26 mouse cellular contexts compared by ENCODE assay signal in the genomic region with DNA sequence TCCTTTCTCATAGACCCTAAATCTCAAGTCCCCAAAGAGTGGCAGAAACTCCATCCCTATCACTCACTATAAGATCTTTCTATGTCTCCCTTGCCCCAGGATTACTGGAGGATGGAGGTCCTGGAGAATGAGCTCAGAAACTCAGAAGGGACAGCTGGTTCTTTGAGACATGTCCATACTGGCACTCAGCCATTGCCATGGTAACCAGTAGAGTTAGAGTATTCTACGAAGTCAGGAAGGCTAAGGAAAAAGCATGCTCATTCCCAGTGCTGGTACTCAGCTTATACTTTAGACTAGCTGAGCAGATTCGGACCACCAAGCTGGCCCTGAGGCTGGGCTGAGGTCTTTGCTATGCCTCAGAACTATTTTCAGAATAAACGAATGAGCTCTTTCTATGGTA. TPM values are rescaled to one million over a fixed set of nuclear protein-coding genes. Genes with fewer than 3 reads are reported as not detected.
DNase-seq lines count a peak whose midpoint lies in the region; ATAC-seq and TF ChIP-seq lines count a peak whose summit lies in the region.
"Had no signal": no experiment of that assay in that cellular context is flagged by ENCODE, and none has a peak within 500 bp of the region (broad histone marks: within the 10 kb centered on the region; RNA-seq: fewer than 3 reads in every experiment).

No protein-coding gene starts in this region.

- no peak for TF ChIP-seq EP300 in lung, postnatal 0 days (IDR thresholded peaks at IDR 0.05)

- no peak for TF ChIP-seq CTCF in forebrain, postnatal 0 days (IDR thresholded peaks at IDR 0.05; ENCODE audit: low read depth)
- TF ChIP-seq CTCF in lung, postnatal 0 days (IDR thresholded peaks at IDR 0.05), result no peak

- H3K4me1 ChIP-seq in forebrain, postnatal 0 days (ENCODE audit: insufficient read depth), result peaks cover 10% of the 10 kb centered on the region
- peaks cover 24% of the 10 kb centered on the region for H3K4me1 ChIP-seq in forebrain, embryonic 15.5 days
- no peaks in the 10 kb centered on the region; the same call in 1 of the 2 replicates for H3K4me1 ChIP-seq in lung, postnatal 0 days (ENCODE audit: insufficient read depth, low read depth, low read length)
- H3K4me1 ChIP-seq in midbrain, embryonic 15.5 days, result peaks cover 7% of the 10 kb centered on the region; the same call in 1 of the 2 replicates
- H3K4me1 ChIP-seq: liver, embryonic 15.5 days had no signal

- no peaks in the 10 kb centered on the region for H3K36me3 ChIP-seq in forebrain, postnatal 0 days (ENCODE audit: insufficient read depth)
- H3K36me3 ChIP-seq in forebrain, embryonic 15.5 days, result no peaks in the 10 kb centered on the region
- no peaks in the 10 kb centered on the region for H3K36me3 ChIP-seq in lung, postnatal 0 days (ENCODE audit: insufficient read depth, low read length)
- H3K36me3 ChIP-seq in midbrain, embryonic 15.5 days (replicated peaks), result no peaks in the 10 kb centered on the region
- H3K36me3 ChIP-seq: embryonic facial prominence, embryonic 15.5 days; hindbrain, embryonic 12.5 days; limb, embryonic 10.5 days; liver, embryonic 15.5 days; neural tube, embryonic 13.5 days had no signal

- 74% methylated on average over 3 of the region's 3 CpGs for WGBS in forebrain, postnatal 0 days
- 79% methylated on average over 3 of the region's 3 CpGs for WGBS in forebrain, embryonic 15.5 days
- 56% methylated on average over 3 of the region's 3 CpGs for WGBS in lung, postnatal 0 days
- 73% methylated on average over 3 of the region's 3 CpGs for WGBS in midbrain, embryonic 15.5 days

- ATAC-seq in forebrain, postnatal 0 days, result peak; percentile 54
- no peak for ATAC-seq in forebrain, embryonic 15.5 days (replicated peaks)
- no peak for ATAC-seq in lung, postnatal 0 days
- ATAC-seq in midbrain, embryonic 15.5 days (replicated peaks), result no peak
- ATAC-seq: inflammation-experienced regulatory T-cells, adult 6 months; midbrain, embryonic 16.5 days had no signal

- H3K27ac ChIP-seq in forebrain, postnatal 0 days (ENCODE audit: low read depth, low read length), result no peak overlapping the region
- H3K27ac ChIP-seq in forebrain, embryonic 15.5 days (replicated peaks), result no peak overlapping the region
- no peak overlapping the region for H3K27ac ChIP-seq in lung, postnatal 0 days (ENCODE audit: low read length)
- H3K27ac ChIP-seq in midbrain, embryonic 15.5 days, result no peak overlapping the region
- H3K27ac ChIP-seq: embryonic facial prominence, embryonic 15.5 days; gastrocnemius, adult 2 months; hindbrain, embryonic 12.5 days; kidney, postnatal 0 days; liver, embryonic 15.5 days; macrophage; neural tube, embryonic 13.5 days had no signal

- H3K9ac ChIP-seq in forebrain, postnatal 0 days, result no peak overlapping the region
- no peak overlapping the region for H3K9ac ChIP-seq in forebrain, embryonic 15.5 days (replicated peaks)
- no peak overlapping the region for H3K9ac ChIP-seq in lung, postnatal 0 days (replicated peaks; ENCODE audit: low read depth)
- no peak overlapping the region for H3K9ac ChIP-seq in midbrain, embryonic 15.5 days
- H3K9ac ChIP-seq: embryonic facial prominence, embryonic 15.5 days; hindbrain, embryonic 12.5 days; liver, embryonic 15.5 days; neural tube, embryonic 13.5 days had no signal

- no peak overlapping the region for H3K4me3 ChIP-seq in forebrain, postnatal 0 days (ENCODE audit: low read depth, low read length)
- H3K4me3 ChIP-seq in forebrain, embryonic 15.5 days, result no peak overlapping the region
- no peak overlapping the region for H3K4me3 ChIP-seq in lung, postnatal 0 days (ENCODE audit: low read depth, low read length)
- no peak overlapping the region for H3K4me3 ChIP-seq in midbrain, embryonic 15.5 days
- H3K4me3 ChIP-seq: embryonic facial prominence, embryonic 15.5 days; gastrocnemius, adult 2 months; hindbrain, embryonic 12.5 days; limb, embryonic 10.5 days; liver, embryonic 15.5 days; myocyte; neural tube, embryonic 13.5 days had no signal

- H3K4me2 ChIP-seq in forebrain, postnatal 0 days (ENCODE audit: low read depth), result no peak overlapping the region
- no peak overlapping the region for H3K4me2 ChIP-seq in forebrain, embryonic 15.5 days (replicated peaks)
- H3K4me2 ChIP-seq in lung, postnatal 0 days (replicated peaks; ENCODE audit: low read depth, low read length), result no peak overlapping the region
- no peak overlapping the region for H3K4me2 ChIP-seq in midbrain, embryonic 15.5 days
- H3K4me2 ChIP-seq: embryonic facial prominence, embryonic 15.5 days; hindbrain, embryonic 12.5 days; liver, embryonic 15.5 days; neural tube, embryonic 13.5 days had no signal

- no peaks in the 10 kb centered on the region for H3K9me3 ChIP-seq in forebrain, postnatal 0 days (ENCODE audit: low read length)
- no peaks in the 10 kb centered on the region for H3K9me3 ChIP-seq in forebrain, embryonic 15.5 days
- no peaks in the 10 kb centered on the region for H3K9me3 ChIP-seq in lung, postnatal 0 days (ENCODE audit: low read length)
- H3K9me3 ChIP-seq in midbrain, embryonic 15.5 days, result no peaks in the 10 kb centered on the region
- H3K9me3 ChIP-seq: embryonic facial prominence, embryonic 15.5 days; hindbrain, embryonic 12.5 days; limb, embryonic 10.5 days; liver, embryonic 15.5 days; neural tube, embryonic 13.5 days had no signal

- H3K27me3 ChIP-seq in forebrain, postnatal 0 days (ENCODE audit: insufficient read depth, low read length), result no peaks in the 10 kb centered on the region
- no peaks in the 10 kb centered on the region for H3K27me3 ChIP-seq in forebrain, embryonic 15.5 days
- H3K27me3 ChIP-seq in lung, postnatal 0 days (replicated peaks; ENCODE audit: insufficient read depth, low read length), result no peaks in the 10 kb centered on the region
- no peaks in the 10 kb centered on the region for H3K27me3 ChIP-seq in midbrain, embryonic 15.5 days (replicated peaks)
- H3K27me3 ChIP-seq: embryonic facial prominence, embryonic 15.5 days; hindbrain, embryonic 12.5 days; liver, embryonic 15.5 days; neural tube, embryonic 13.5 days had no signal

- DNase-seq in forebrain, postnatal 0 days, result peak; percentile 38
- peak; percentile 40 for DNase-seq in kidney, postnatal 10 days
- no peak for DNase-seq in kidney, adult 8-10 months
- peak; percentile 33 for DNase-seq in lung, postnatal 0 days (ENCODE audit: low spot score)
- DNase-seq in lung, postnatal 25 days (ENCODE audit: low spot score), result no peak
- DNase-seq in adipocyte (ENCODE audit: low spot score), result peak; percentile 40
- DNase-seq: gastrocnemius, adult 2 months; kidney, adult 18-20 months; liver; retina, postnatal 1 day had no signal

RNA-seq across cellular contexts. Expression of gene Fam107a, which starts 16.7 kb away (rescaled TPM):
- 15.5 and 23.5 TPM in 2 replicates for total RNA-seq in forebrain, postnatal 0 days (2014; rRNA removed)
- 2.0 and 2.8 TPM in 2 replicates for polyA plus RNA-seq in forebrain, postnatal 0 days (2015; fragmentation: Nextera tagmentation; extraction: Ambion mirVana)
- polyA plus RNA-seq in forebrain, embryonic 15.5 days (2015; fragmentation: Nextera tagmentation; extraction: Ambion mirVana), result 0.24 and 0.34 TPM in 2 replicates
- 0.21 and 0.56 TPM in 2 replicates for polyA plus RNA-seq in lung, postnatal 0 days (2015; fragmentation: Nextera tagmentation; extraction: Ambion mirVana)
- 0.66 and 0.68 TPM in 2 replicates for polyA plus RNA-seq in midbrain, embryonic 15.5 days (2015; fragmentation: Nextera tagmentation; extraction: Ambion mirVana)
- polyA plus RNA-seq: inflammation-experienced regulatory T-cells, adult 6 months; macrophage had no signal

RNA-seq across cellular contexts. Expression of gene Oit1, which starts 44.0 kb away (rescaled TPM):
- 0.23 TPM in 1 of 2 replicates, not detected in the other for total RNA-seq in forebrain, postnatal 0 days (2014; rRNA removed)
- 0.12 and 0.15 TPM in 2 replicates for polyA plus RNA-seq in forebrain, postnatal 0 days (2015; fragmentation: Nextera tagmentation; extraction: Ambion mirVana)
- not detected in 2 replicates for polyA plus RNA-seq in forebrain, embryonic 15.5 days (2015; fragmentation: Nextera tagmentation; extraction: Ambion mirVana)
- polyA plus RNA-seq in lung, postnatal 0 days (2015; fragmentation: Nextera tagmentation; extraction: Ambion mirVana), result 2.6 and 2.7 TPM in 2 replicates
- polyA plus RNA-seq in midbrain, embryonic 15.5 days (2015; fragmentation: Nextera tagmentation; extraction: Ambion mirVana), result not detected in 2 replicates
- total RNA-seq: adrenal gland, adult 18-20 months; gastrocnemius, adult 2 months; gastrocnemius, postnatal 4 days; layer of hippocampus, postnatal 25 days had no signal
- polyA plus RNA-seq: heart, postnatal 0 days; hindbrain, embryonic 12.5 days; inflammation-experienced regulatory T-cells, adult 6 months; limb, embryonic 10.5 days; liver, embryonic 15.5 days; macrophage; midbrain, embryonic 16.5 days; myocyte; neural tube, embryonic 13.5 days had no signal

Comparison
In these comparisons a context has a peak if more than half of its experiments do, and no peak if none do; other contexts are left out.
1. DNase-seq: peak in forebrain, postnatal 0 days (single experiment), kidney, postnatal 10 days (single experiment), lung, postnatal 0 days (single experiment) and adipocyte (single experiment); none in kidney, adult 8-10 months (0 of 2) and lung, postnatal 25 days (single experiment).